Mouse (Mus musculus) G1E (cell line): ENCODE data around the gene Gal3st2.
"Not testable (repeated sequence)": the region's sequence is repeated elsewhere in the genome, so short reads cannot be mapped to it uniquely, and the experiment has no call there.

Experiments
- CTCF ChIP-seq: IDR thresholded peaks from 2 replicates; pipeline ENCODE4 v1.5.1; 2012; ENCODE audit warnings: low read depth, low read length, inconsistent platforms, mixed read lengths
- GATA1 ChIP-seq: IDR thresholded peaks from 2 replicates; pipeline ENCODE4 v1.6.1; 2012; ENCODE audit warnings: borderline replicate concordance, low read length, inconsistent platforms, mixed read lengths
- TAL1 ChIP-seq: conservative IDR thresholded peaks from 2 replicates; pipeline ENCODE4 v1.6.1; 2012; ENCODE audit warnings: low read depth, low read length, inconsistent platforms, mixed read lengths

DNA sequence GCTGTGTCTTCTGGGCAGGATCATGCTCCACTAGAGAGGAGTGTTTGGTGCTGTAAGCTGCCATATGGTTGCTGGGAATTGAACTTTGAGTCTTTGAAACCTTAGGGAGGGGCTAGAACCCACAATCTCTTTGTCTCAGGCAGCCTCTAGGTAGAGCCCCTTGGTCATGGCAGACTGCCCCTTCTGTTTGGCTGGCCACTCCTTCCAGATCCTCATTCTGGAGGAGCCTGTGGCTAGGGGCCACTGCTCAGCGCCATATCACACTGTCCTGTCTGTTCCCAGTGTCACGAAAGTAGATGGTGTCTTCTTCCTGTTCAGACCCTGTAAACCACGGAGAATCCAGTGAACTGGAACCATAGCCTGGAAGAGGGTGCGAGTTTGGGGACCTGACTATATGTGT lies 5.3 kb upstream of the Gal3st2 start:
- not testable (repeated sequence) for TF ChIP-seq GATA1, CTCF, TAL1
